Mouse (Mus musculus): ENCODE results near the gene Amtn. TPM values are rescaled to one million over a fixed set of nuclear protein-coding genes. Genes with fewer than 3 reads are reported as not detected.
"Not testable (repeated sequence)": the region's sequence is repeated elsewhere in the genome, so short reads cannot be mapped to it uniquely, and the experiment has no call there.

The Amtn gene
- total RNA-seq (2021), result not detected

GRCm38 (mm10) chr5:88375808-88376207 is at the start of gene Amtn:
Gene Amtn (plus strand): TSS chr5:88376108.
- no peak for DNase-seq (ENCODE audit: low spot score in 2 of 2)
- intact Hi-C loops (cut with DNase I), result no loop called here

GRCm38 (mm10) chr5:88348533-88348932 is 27.4 kb upstream of the Amtn start:
- intact Hi-C loops (cut with DNase I); DNase-seq (ENCODE audit: low spot score in 2 of 2): not testable (repeated sequence)

- intact Hi-C loops (cut with DNase I), result loop anchor here (2.0 kb wide), 1 partner anchor 582 kb away; no protein-coding TSS in a partner anchor
- DNase-seq (ENCODE audit: low spot score in 2 of 2), result peak; percentile 5 to 27
Observed at GRCm38 (mm10) chr5:88364768-88365167, 11.1 kb upstream of the Amtn start.

- DNase-seq (ENCODE audit: low spot score in 2 of 2), result no peak
- intact Hi-C loops (cut with DNase I), result no loop called here
Observed at GRCm38 (mm10) chr5:88366886-88367285, 9.0 kb upstream of the Amtn start.

- DNase-seq (ENCODE audit: low spot score in 2 of 2), result no peak
- intact Hi-C loops (cut with DNase I), result no loop called here
Observed at GRCm38 (mm10) chr5:88370578-88371232, 5.2 kb upstream of the Amtn start.

GRCm38 (mm10) chr5:88372563-88372962 is 3.3 kb upstream of the Amtn start:
- intact Hi-C loops (cut with DNase I), result no loop called here
- DNase-seq (ENCODE audit: low spot score in 2 of 2), result no peak

- intact Hi-C loops (cut with DNase I), result loop anchor here (10.0 kb wide), 1 partner anchor 607 kb away; no protein-coding TSS in a partner anchor
- DNase-seq (ENCODE audit: low spot score in 2 of 2), result not testable (repeated sequence)
Observed at GRCm38 (mm10) chr5:88391960-88392359, 16.1 kb downstream of the Amtn start.

- no peak for DNase-seq (ENCODE audit: low spot score in 2 of 2)
- intact Hi-C loops (cut with DNase I), result loop anchor here (10.0 kb wide), 1 partner anchor 614 kb away; no protein-coding TSS in a partner anchor
Observed at GRCm38 (mm10) chr5:88398581-88398980, 22.7 kb downstream of the Amtn start.

GRCm38 (mm10) chr5:88399849-88400248 is 23.9 kb downstream of the Amtn start:
- peak; percentile 63 to 64 for DNase-seq (ENCODE audit: low spot score in 2 of 2)
- intact Hi-C loops (cut with DNase I), result loop anchor here (10.0 kb wide), 1 partner anchor 615 kb away; no protein-coding TSS in a partner anchor

GRCm38 (mm10) chr5:88401464-88401863 is 25.6 kb downstream of the Amtn start:
- no peak for DNase-seq (ENCODE audit: low spot score in 2 of 2)
- intact Hi-C loops (cut with DNase I), result no loop called here

GRCm38 (mm10) chr5:88420319-88421065 is 44.6 kb downstream of the Amtn start:
- intact Hi-C loops (cut with DNase I), result no loop called here
- DNase-seq (ENCODE audit: low spot score in 2 of 2), result no peak

- intact Hi-C loops (cut with DNase I), result not testable (repeated sequence)
- peak; percentile 8 to 13 for DNase-seq (ENCODE audit: low spot score in 2 of 2)
Observed at GRCm38 (mm10) chr5:88424892-88425291, 49.0 kb downstream of the Amtn start.

GRCm38 (mm10) chr5:88426753-88427152 is 50.8 kb downstream of the Amtn start:
- intact Hi-C loops (cut with DNase I), result no loop called here
- DNase-seq (ENCODE audit: low spot score in 2 of 2), result no peak

Other genes with a start within 250 kb of the Amtn start
- gene Gm11115, start 222.0 kb upstream of the Amtn start, total RNA-seq (2021), result not detected
- not detected for gene Gm7714, start 107.2 kb upstream of the Amtn start, total RNA-seq (2021)
- not detected for gene Prol1, start 58.8 kb upstream of the Amtn start, total RNA-seq (2021)
- gene Ambn, start 79.9 kb downstream of the Amtn start, total RNA-seq (2021), result not detected
- not detected for gene Enam, start 111.9 kb downstream of the Amtn start, total RNA-seq (2021)
- under 1 TPM; 0.30 to 0.50 TPM for gene Jchain, start 151.8 kb downstream of the Amtn start, total RNA-seq (2021)
- gene Utp3, start 178.4 kb downstream of the Amtn start, total RNA-seq (2021), result 10 to 100 TPM; 24.5 to 25.1 TPM
- 100 to 1,000 TPM; 170 to 191 TPM for gene Rufy3, start 188.9 kb downstream of the Amtn start, total RNA-seq (2021)

Measured in left cerebral cortex, postnatal 36 days (tissue).